Mouse (Mus musculus) B cell, adult 62 days (primary cell): ENCODE data around the gene Vmn1r191. TPM values are rescaled to one million over a fixed set of nuclear protein-coding genes. Genes with fewer than 3 reads are reported as not detected.

Source experiments
- total RNA-seq: library from RNA; stranded (reverse); gene quantifications from 4 replicates; pipeline ENCODE4 v1.2.4, GENCODE M21; 2023

Vmn1r191 gene
- not detected in 4 replicates for total RNA-seq

DNA sequence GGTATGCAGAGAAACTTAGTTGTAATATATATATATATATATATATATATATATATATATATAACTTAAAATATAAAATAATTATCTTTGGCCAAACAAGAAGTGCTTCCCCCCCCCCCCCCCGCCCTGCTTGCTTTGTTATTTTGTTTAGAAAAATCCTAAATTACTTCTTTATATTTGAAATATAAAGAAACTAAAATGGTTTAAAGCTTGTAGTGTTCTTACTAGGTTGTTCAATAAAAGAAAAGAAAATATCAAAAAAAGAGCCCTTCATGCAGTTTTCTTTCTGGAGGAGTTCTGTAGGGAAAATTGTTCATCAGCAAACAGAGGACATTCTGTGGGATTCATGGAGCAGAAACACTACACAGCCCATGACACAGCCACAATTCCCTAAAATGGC lies at the start of gene Vmn1r191:
Vmn1r191 (minus strand) TSS at position 101 of the 400 bp plus-strand sequence.

GRCm38 (mm10) chr13:22223060-22223459 lies 39.3 kb upstream of the Vmn1r191 start, which contains the start of gene Vmn1r193:
Gene Vmn1r193, minus strand, starts transcription at chr13:22223160.

GRCm38 (mm10) chr13:22191041-22191440 lies 7.3 kb upstream of the Vmn1r191 start, which contains the start of gene Vmn1r192:
Gene Vmn1r192, minus strand, starts transcription at chr13:22191141.

Other genes with a start within 250 kb of the Vmn1r191 start
- gene Zfp184, start 238.9 kb downstream of the Vmn1r191 start, total RNA-seq, result 3.0 to 4.9 TPM (median 3.4 TPM) in 4 replicates
- gene Pom121l2, start 202.8 kb downstream of the Vmn1r191 start, total RNA-seq, result not detected in 4 replicates
- 0.46 to 0.83 TPM (median 0.70 TPM) in 3 of 4 replicates, not detected in the other for gene Prss16, start 174.2 kb downstream of the Vmn1r191 start, total RNA-seq
- gene Hist1h2ah, start 148.4 kb downstream of the Vmn1r191 start, total RNA-seq, result 15.9 to 84.2 TPM (median 37.8 TPM) in 4 replicates
- gene Hist1h2bk, start 148.1 kb downstream of the Vmn1r191 start, total RNA-seq, result 28.7 to 55.1 TPM (median 42.1 TPM) in 4 replicates
- 97.8 to 119 TPM (median 108 TPM) in 4 replicates for gene Hist1h4i, start 142.6 kb downstream of the Vmn1r191 start, total RNA-seq
- gene Hist1h2ag, start 141.0 kb downstream of the Vmn1r191 start, total RNA-seq, result 63.9 to 101 TPM (median 83.8 TPM) in 4 replicates
- gene Hist1h2bj, start 140.8 kb downstream of the Vmn1r191 start, total RNA-seq, result 47.6 to 80.0 TPM (median 65.2 TPM) in 4 replicates
- not detected in 4 replicates for gene Vmn1r188, start 99.5 kb downstream of the Vmn1r191 start, total RNA-seq
- gene Vmn1r189, start 78.1 kb downstream of the Vmn1r191 start, total RNA-seq, result not detected in 4 replicates
- gene Vmn1r192, start 7.2 kb upstream of the Vmn1r191 start, total RNA-seq, result not detected in 4 replicates
- gene Vmn1r193, start 39.2 kb upstream of the Vmn1r191 start, total RNA-seq, result not detected in 4 replicates
- not detected in 4 replicates for gene Vmn1r194, start 60.2 kb upstream of the Vmn1r191 start, total RNA-seq
- not detected in 4 replicates for gene Vmn1r195, start 86.6 kb upstream of the Vmn1r191 start, total RNA-seq
- not detected in 4 replicates for gene Vmn1r196, start 106.0 kb upstream of the Vmn1r191 start, total RNA-seq
- not detected in 4 replicates for gene Vmn1r197, start 140.6 kb upstream of the Vmn1r191 start, total RNA-seq
- gene Vmn1r198, start 166.4 kb upstream of the Vmn1r191 start, total RNA-seq, result not detected in 4 replicates
- not detected in 4 replicates for gene Vmn1r199, start 195.8 kb upstream of the Vmn1r191 start, total RNA-seq
- not detected in 4 replicates for gene Vmn1r200, start 206.4 kb upstream of the Vmn1r191 start, total RNA-seq